Mouse (Mus musculus): ENCODE measurements around the gene Hspa8.

DNA sequence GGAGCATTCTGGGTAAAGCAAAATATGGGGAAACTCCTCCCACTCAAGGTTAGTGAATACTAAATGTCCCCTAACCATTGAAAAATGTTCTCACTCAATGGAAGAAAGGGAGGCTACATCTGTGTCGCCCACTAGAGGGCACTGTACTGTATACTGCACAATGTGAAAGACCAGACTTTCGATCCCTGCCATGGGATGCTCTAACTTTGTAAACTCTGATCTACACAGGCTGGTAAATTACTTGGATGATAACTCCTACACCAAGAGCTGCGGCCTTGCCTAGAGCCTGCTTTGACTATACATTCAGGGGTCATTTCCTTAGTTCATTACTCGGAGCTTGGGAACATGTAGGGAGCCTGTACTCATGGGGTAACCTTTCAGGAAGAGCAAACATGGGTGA, 44.4 kb upstream of the Hspa8 start:
- no peak for TF ChIP-seq CHD2 (IDR thresholded peaks at IDR 0.05; ENCODE audit: low read depth, low read length)
- no peak for TF ChIP-seq ZC3H11A (IDR thresholded peaks at IDR 0.05; ENCODE audit: borderline replicate concordance, low read depth, low read length)
- TF ChIP-seq HCFC1 (IDR thresholded peaks at IDR 0.05; ENCODE audit: borderline replicate concordance, insufficient read depth, low read length), result no peak
- no peak for TF ChIP-seq MAFK (IDR thresholded peaks at IDR 0.05; ENCODE audit: insufficient read depth, low read depth, low read length)
- TF ChIP-seq ZNF384 (IDR thresholded peaks at IDR 0.05; ENCODE audit: low read depth, low read length), result no peak
